Mouse (Mus musculus) forebrain, embryonic 16.5 days (tissue): ENCODE results near the gene Gtpbp8. TPM values are rescaled to one million over a fixed set of nuclear protein-coding genes. Genes with fewer than 3 reads are reported as not detected.

Experiments used
- ATAC-seq: fragments of 200-750 bp; cut with Nextera tagmentation; 2 replicates; pipeline ENCODE4 v1.8.0; 2017; ENCODE audit warnings: mild to moderate bottlenecking, moderate library complexity
- H3K27ac ChIP-seq: fragments of 300-500 bp; sonication (generic); 2 replicates; pipeline ENCODE4 v1.5.1; 2014; ENCODE audit warnings: low read length, control low read depth
- H3K27me3 ChIP-seq: fragments of 300-500 bp; sonication (generic); replicated peaks from 2 replicates; pipeline ENCODE4 v1.6.1; 2014; ENCODE audit warnings: low read length; ENCODE audit not compliant: control insufficient read depth, insufficient read depth
- H3K36me3 ChIP-seq: fragments of 300-500 bp; sonication (generic); 2 replicates; pipeline ENCODE4 v1.6.1; 2014; ENCODE audit not compliant: control insufficient read depth, insufficient read depth
- H3K4me1 ChIP-seq: fragments of 300-500 bp; sonication (generic); replicated peaks from 2 replicates; pipeline ENCODE4 v1.6.1; 2014; ENCODE audit warnings: low read length; ENCODE audit not compliant: control insufficient read depth, insufficient read depth
- H3K4me2 ChIP-seq: fragments of 300-500 bp; sonication (generic); 2 replicates; pipeline ENCODE4 v1.6.1; 2014; ENCODE audit warnings: mild to moderate bottlenecking, low read length, control low read depth
- H3K4me3 ChIP-seq: fragments of 300-500 bp; sonication (generic); replicated peaks from 2 replicates; pipeline ENCODE4 v1.5.1; 2014; ENCODE audit warnings: mild to moderate bottlenecking, low read length, control low read depth
- H3K9ac ChIP-seq: fragments of 300-500 bp; sonication (generic); replicated peaks from 2 replicates; pipeline ENCODE4 v1.6.1; 2014; ENCODE audit warnings: low read depth, low read length, control low read depth
- H3K9me3 ChIP-seq: fragments of 300-500 bp; sonication (generic); 2 replicates; pipeline ENCODE4 v1.6.1; 2016; ENCODE audit warnings: low read length; ENCODE audit not compliant: control insufficient read depth
- WGBS: fragments of 180-500 bp; shearing (Covaris S2); extraction: QIAGEN DNeasy Blood & Tissue Kit; methylation state at CpG from one replicate; pipeline ENCODE4 v1.1.7; 2014; 5-methylcytosine and 5-hydroxymethylcytosine counted together
- polyA plus RNA-seq: library from polyadenylated mRNA; unstranded; fragments of >200 nt; fragmentation: Nextera tagmentation; extraction: Ambion mirVana; gene quantifications from 2 replicates; pipeline ENCODE4 v1.2.1, GENCODE M21; 2015

Gene Gtpbp8
- polyA plus RNA-seq, 1 experiment from 2014 or later = 35.9 TPM

DNA sequence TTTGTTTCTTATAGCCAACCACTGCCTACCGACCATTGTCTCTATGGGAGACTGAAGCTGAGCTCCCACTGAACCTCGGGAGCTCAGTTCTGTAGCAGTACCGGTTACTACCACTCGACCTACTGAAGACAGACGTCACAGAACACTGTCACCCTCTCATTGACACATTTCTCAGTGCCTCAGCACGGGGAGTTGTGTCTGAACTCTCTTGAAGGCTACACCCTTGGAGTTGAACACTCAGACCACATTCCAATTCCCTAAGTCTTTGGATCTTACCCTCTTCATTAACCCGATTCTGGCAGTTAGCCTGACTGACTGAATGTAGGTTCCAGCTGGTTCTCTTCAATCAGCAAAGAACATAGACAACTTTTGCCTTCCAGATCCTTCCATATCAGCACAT lies 26.8 kb downstream of the Gtpbp8 start:
- Histone ChIP-seq H3K4me2 (no peak overlapping the region), H3K4me3 (no peak overlapping the region), H3K27ac (no peak overlapping the region), H3K9ac (no peak overlapping the region), H3K9me3 (no peaks in the 10 kb centered on the region), H3K36me3 (no peaks in the 10 kb centered on the region), H3K27me3 (no peaks in the 10 kb centered on the region), H3K4me1 (peaks cover 9% of the 10 kb centered on the region)
- 77% methylated on average over 7 of the region's 7 CpGs for WGBS
- ATAC-seq = no peak

DNA sequence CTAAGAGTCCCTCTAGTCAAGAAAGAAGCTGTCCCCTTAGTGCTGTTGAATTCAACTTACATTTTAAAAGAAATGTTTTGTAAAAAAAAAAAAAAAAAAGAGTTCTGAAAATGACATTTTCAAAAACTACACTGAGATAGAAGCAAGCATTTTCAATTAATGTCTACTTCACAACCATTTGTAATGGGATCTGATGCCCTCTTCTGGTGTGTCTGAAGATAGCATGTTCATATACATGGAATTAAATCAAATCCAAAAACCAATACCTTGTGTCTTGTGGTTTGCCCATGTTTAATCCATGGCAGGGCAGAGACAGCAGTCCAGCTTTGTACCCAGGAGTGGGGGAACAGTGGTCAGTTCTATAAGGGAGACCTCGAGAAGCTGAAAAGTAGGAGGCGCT lies 28.3 kb downstream of the Gtpbp8 start:
- H3K9ac ChIP-seq = no peak overlapping the region
- 0 out of 2 replicates have a peak, but pooled peaks cover 5% of the 10 kb centered on the region for H3K4me1 ChIP-seq
- no peak overlapping the region for H3K4me2 ChIP-seq
- 73% methylated on average over 2 of the region's 2 CpGs for WGBS
- H3K27ac ChIP-seq = no peak overlapping the region
- H3K36me3 ChIP-seq = no peaks in the 10 kb centered on the region
- no peak for ATAC-seq
- no peaks in the 10 kb centered on the region for H3K27me3 ChIP-seq
- H3K9me3 ChIP-seq = no peaks in the 10 kb centered on the region
- H3K4me3 ChIP-seq = no peak overlapping the region

DNA sequence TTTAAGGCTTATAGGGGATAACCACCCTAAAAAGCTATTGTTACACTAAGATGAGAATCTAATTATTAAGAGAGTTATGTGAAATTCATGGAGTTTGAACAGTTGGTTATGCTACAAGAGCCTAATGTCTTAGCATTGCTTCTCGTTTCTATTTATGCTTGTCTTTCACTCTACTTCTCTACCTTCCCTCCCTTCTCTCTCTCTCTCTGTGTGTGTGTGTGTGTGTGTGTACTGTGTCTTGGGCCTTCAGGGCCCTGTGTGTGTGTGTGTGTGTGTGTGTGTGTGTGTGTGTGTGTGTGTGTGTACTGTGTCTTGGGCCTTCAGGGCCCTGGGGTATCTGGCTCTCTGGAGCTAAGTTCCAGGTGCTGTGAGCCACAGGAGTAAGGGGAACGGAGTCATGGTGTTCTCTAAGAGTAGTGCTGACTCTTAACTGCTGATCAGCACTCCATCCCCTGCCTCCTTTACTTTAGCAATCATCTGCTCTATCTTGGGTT lies 29.0 kb downstream of the Gtpbp8 start:
- H3K27me3 ChIP-seq = no peaks in the 10 kb centered on the region
- H3K4me1 ChIP-seq = 0 out of 2 replicates have a peak, but pooled peaks cover 5% of the 10 kb centered on the region
- no peak overlapping the region for H3K9ac ChIP-seq
- 61% methylated on average over 2 of the region's 2 CpGs for WGBS
- H3K27ac ChIP-seq = no peak overlapping the region
- no peak overlapping the region for H3K4me3 ChIP-seq
- no peaks in the 10 kb centered on the region for H3K9me3 ChIP-seq
- no peak overlapping the region for H3K4me2 ChIP-seq
- no peaks in the 10 kb centered on the region for H3K36me3 ChIP-seq
- ATAC-seq = peak; percentile 45

DNA sequence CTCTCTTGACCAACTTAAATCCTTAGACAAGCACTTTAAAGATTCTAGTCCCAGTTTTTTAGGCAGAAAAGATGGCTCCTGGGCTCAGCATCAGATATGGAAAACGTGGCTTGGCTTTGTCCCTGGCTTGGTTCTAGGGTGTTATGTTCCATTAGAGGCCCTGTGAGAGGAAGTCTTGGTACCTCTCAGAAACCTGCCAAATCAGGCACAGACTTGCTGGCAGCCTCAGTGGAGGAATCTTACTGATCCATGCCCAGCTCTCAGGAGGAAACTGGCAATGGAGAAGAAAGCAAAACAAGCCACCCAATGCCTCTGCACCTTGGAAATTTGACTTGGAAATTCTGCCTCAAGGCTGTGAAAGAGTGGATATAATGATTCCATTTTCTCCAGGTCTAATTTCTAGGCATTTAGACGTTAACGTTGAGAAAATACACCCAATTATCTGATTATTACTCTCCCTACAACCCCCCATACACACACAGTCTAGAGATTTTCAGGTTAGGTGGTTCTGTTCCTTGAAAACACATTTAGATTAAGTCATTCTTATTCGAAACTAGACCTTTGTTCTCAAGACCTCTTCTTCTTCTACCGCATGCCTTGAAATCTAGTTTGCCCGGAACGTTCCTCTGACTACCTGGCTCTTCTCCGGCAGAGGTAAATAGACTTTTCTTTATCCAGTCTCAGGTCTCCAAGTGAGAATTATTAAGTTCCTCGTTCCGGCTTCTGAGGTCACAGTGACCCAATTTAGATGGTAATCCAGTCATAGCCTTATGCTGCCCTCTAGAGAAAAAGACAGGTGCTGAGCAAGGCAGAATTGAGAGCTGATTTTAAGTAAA lies 29.6 kb downstream of the Gtpbp8 start:
- ATAC-seq = peak; percentile 78
- H3K4me1 ChIP-seq = 0 out of 2 replicates have a peak, but pooled peaks cover 5% of the 10 kb centered on the region
- no peaks in the 10 kb centered on the region for H3K9me3 ChIP-seq
- no peaks in the 10 kb centered on the region for H3K36me3 ChIP-seq
- H3K4me2 ChIP-seq = peak overlapping the region; percentile 9
- no peak overlapping the region for H3K4me3 ChIP-seq
- H3K9ac ChIP-seq = no peak overlapping the region
- no peak overlapping the region; the same call in 1 of the 2 replicates for H3K27ac ChIP-seq
- WGBS = 17% methylated on average over 10 of the region's 10 CpGs
- no peaks in the 10 kb centered on the region for H3K27me3 ChIP-seq

DNA sequence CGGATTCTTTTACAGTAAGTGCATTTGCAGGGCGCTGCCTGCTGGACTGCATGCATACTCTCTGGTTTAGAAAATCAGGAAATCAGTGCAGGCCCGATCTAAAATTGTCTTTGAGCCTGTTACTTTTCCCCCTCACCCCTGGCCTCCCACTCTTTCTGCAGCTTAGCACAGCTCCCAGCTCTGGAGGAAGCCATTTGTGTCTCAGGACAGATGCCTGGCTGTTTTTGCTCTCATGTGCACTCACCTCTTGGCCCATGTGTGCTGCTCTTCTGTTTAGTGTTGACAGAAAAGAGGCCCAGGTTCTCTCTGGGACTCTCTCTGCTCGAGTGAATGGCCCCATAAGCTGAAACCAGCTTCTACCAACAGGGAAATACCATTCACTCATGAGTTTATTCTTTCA lies 42.7 kb downstream of the Gtpbp8 start:
- H3K27ac ChIP-seq = no peak overlapping the region
- no peak overlapping the region for H3K4me3 ChIP-seq
- H3K9me3 ChIP-seq = no peaks in the 10 kb centered on the region
- H3K4me2 ChIP-seq = no peak overlapping the region
- no peaks in the 10 kb centered on the region for H3K36me3 ChIP-seq
- no peaks in the 10 kb centered on the region for H3K27me3 ChIP-seq
- ATAC-seq = no peak
- WGBS = 52% methylated on average over 4 of the region's 4 CpGs
- no peak overlapping the region for H3K9ac ChIP-seq
- H3K4me1 ChIP-seq = 0 out of 2 replicates have a peak, but pooled peaks cover 3% of the 10 kb centered on the region

DNA sequence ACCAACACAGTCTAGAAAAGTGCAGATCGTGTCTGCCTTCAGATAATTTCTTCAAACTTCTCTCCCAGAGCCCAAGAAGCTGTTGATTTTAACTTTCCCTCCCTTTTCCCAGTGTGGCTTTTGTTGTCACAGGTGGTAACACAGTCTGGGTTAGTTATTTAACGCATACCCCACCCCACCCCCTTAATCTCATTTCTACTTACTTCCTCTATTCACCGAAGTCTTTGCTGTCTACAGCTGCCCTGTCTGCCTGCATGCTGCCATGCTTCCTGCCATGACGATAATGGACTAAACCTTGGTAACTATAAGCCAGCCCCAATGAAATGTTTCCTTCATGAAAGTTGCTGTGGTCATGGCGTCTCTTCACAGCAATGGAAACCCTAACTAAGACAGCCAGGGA lies 43.9 kb downstream of the Gtpbp8 start:
- H3K4me3 ChIP-seq = no peak overlapping the region
- H3K27me3 ChIP-seq = no peaks in the 10 kb centered on the region
- no peak overlapping the region for H3K27ac ChIP-seq
- H3K9me3 ChIP-seq = no peaks in the 10 kb centered on the region
- no peak overlapping the region for H3K9ac ChIP-seq
- no peak for ATAC-seq
- no peak overlapping the region for H3K4me2 ChIP-seq
- 0 out of 2 replicates have a peak, but pooled peaks cover 3% of the 10 kb centered on the region for H3K4me1 ChIP-seq
- no peaks in the 10 kb centered on the region for H3K36me3 ChIP-seq
- 66% methylated on average over 5 of the region's 5 CpGs for WGBS

DNA sequence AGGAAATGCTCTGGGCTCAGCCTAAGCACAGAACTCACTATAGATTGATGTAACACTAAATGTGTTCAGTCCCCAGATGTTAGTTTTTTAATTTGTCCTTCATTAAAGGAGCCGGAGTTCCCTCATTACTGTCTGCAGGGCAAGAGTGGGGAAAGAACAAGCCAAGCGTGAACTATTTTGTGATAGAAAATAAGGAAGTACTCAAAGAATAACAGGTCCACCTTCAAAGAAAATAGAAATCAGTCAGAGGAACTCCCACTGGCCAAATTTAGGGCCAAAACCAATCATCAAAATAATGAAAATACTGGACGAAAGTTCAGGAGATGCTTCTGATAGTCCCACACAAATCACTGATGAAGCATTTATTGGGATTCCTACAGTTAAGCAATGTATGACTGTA lies 45.0 kb downstream of the Gtpbp8 start:
- Histone ChIP-seq H3K9ac (no peak overlapping the region), H3K27me3 (no peaks in the 10 kb centered on the region), H3K4me1 (0 out of 2 replicates have a peak, but pooled peaks cover 3% of the 10 kb centered on the region), H3K27ac (no peak overlapping the region), H3K4me2 (no peak overlapping the region), H3K4me3 (no peak overlapping the region), H3K36me3 (no peaks in the 10 kb centered on the region), H3K9me3 (no peaks in the 10 kb centered on the region)
- WGBS = 70% methylated on average over 3 of the region's 3 CpGs
- no peak for ATAC-seq

DNA sequence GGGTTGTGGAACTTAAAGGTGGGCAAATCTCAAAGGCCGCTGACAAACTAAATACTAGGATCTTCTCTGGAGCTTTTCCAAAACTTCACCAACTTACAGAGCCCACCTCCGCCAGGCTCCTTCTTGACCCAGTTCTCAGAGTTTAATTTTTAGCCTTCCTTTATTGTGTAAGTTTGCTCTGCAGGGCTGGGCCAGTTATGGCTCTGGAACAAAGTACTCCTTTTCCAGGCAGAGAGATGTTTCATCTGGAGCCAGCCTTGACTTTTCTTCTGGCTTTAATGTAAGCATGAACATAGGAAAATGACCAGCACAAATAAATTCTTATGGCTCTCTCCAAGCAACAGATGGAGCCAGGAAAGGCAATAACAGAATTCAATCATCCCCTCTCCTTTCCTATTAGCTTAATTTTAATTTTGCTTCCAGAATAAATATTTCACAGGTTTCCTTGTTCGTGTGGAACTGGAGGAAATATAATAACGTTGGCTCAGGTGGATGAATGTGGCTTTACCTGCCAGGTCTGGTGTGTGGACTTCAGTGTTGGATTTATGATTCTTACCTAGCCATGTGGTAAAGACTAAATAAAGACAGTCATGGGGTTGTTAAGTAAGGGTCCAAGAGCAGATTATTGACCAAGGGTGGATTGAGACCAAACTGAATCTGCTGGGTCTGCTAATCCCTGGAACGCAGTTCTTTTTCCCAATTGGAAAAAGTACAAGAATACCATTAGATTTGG lies 48.5 kb downstream of the Gtpbp8 start:
- H3K4me3 ChIP-seq = no peak overlapping the region
- no peak overlapping the region for H3K4me2 ChIP-seq
- H3K9me3 ChIP-seq = no peaks in the 10 kb centered on the region
- H3K27me3 ChIP-seq = no peaks in the 10 kb centered on the region
- H3K27ac ChIP-seq = no peak overlapping the region
- 95% methylated on average over 5 of the region's 5 CpGs for WGBS
- H3K4me1 ChIP-seq = no peaks in the 10 kb centered on the region; the same call in 1 of the 2 replicates
- no peak overlapping the region for H3K9ac ChIP-seq
- H3K36me3 ChIP-seq = no peaks in the 10 kb centered on the region
- no peak for ATAC-seq

DNA sequence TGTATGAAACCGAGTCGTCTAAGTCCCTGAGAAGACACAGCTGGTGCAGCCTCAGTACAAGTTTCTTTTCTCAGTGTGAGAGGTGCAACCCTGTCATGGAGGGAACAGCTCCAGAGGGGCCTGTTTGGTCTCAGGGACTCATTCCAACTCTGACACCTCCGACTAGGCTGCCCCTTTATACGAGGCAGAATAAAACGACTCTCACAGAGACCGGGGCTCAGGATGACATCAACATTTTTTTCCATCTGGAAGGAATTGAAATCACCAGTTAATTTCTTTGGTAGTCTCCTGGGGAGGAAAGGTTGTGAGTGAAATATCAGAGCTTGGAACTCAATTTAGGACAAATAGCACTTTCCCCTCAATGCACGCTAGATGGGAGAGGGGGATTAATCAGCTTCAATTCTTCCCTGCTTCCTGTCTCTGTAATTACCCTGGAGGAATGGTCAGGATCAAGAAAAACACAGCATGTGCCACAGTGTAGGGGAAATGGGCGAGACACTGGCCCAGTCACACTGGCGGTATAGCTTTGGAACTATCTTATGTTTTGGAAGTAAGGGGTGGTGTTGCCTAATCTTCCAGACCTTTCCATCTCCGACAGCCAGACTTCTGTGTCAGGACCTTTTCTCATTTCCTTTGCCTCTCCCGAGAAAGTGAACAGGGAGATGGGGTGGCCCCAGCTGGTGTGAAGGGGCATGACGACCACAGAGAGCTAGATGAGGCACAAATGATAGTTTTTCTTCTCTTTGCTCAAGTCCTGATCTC lies 50.1 kb downstream of the Gtpbp8 start:
- Histone ChIP-seq H3K27me3 (no peaks in the 10 kb centered on the region), H3K4me1 (peaks cover 7% of the 10 kb centered on the region), H3K9me3 (no peaks in the 10 kb centered on the region), H3K36me3 (no peaks in the 10 kb centered on the region), H3K4me3 (no peak overlapping the region), H3K4me2 (no peak overlapping the region), H3K27ac (no peak overlapping the region), H3K9ac (no peak overlapping the region)
- 27% methylated on average over 12 of the region's 12 CpGs for WGBS
- peak; percentile 62 for ATAC-seq
